Mouse (Mus musculus): Measurements from ENCODE around the gene Trip13.

DNA sequence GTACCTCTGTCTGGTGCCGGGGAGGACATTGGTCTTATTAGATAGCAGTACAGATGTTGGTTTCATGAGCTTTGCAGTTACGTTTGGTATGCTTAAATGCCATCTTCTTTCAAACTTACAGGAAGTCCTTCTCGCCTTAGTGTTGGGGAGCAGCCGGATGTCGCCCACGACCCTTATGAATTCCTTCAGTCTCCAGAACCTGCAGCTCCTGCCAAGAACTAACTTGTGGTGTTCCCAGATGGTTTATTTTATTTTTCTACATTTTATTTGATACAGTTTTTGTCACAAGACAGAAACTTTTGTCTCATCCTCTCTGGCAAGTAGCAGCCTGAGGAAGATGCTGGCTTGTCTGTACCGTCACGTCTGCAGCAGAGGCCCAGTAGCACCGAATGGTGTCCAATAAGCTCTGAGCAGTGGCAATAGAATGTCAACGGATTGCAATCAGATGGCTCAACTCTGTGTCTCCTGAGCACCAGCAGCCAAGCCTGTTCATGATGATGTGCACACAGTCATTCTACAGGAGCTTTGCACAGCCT lies 22.6 kb upstream of the Trip13 start:
- TF ChIP-seq GATA1 (IDR thresholded peaks at IDR 0.05; ENCODE audit: borderline replicate concordance, low read length), result no peak
- no peak for TF ChIP-seq FLI1 (IDR thresholded peaks at IDR 0.05; ENCODE audit: low read length)

All from megakaryocyte, embryonic 14.5 days (primary cell).